Mouse (Mus musculus) C2C12 (cell line): ENCODE measurements around the gene Tek.

Experiments used
- CTCF ChIP-seq: IDR thresholded peaks from one replicate; pipeline ENCODE4 v1.5.1; 2011; ENCODE audit not compliant: control insufficient read depth, insufficient read depth, insufficient read length
- FOSL1 ChIP-seq: IDR thresholded peaks from one replicate; pipeline ENCODE4 v1.8.0; 2011; ENCODE audit warnings: mild to moderate bottlenecking, low read length; ENCODE audit not compliant: poor library complexity, insufficient read depth, severe bottlenecking
- MAX ChIP-seq: IDR thresholded peaks from one replicate; pipeline ENCODE4 v1.6.1; 2011; ENCODE audit warnings: mild to moderate bottlenecking, control low read depth
- MYOD1 ChIP-seq: IDR thresholded peaks from one replicate; pipeline ENCODE4 v1.6.1; 2011; ENCODE audit warnings: low read depth; ENCODE audit not compliant: control insufficient read depth, insufficient read length
- MYOG ChIP-seq: IDR thresholded peaks from one replicate; pipeline ENCODE4 v1.6.1; 2011; ENCODE audit not compliant: control insufficient read depth, insufficient read length; ENCODE audit errors: extremely low read depth

- TF ChIP-seq CTCF (no peak), MYOD1 (peak; percentile 80), FOSL1 (no peak), MAX (no peak), MYOG (no peak)
Measured at GRCm38 (mm10) chr4:94752512-94752911, 13.4 kb downstream of the Tek start.
